Mouse (Mus musculus) small intestine, adult 2 months (tissue): ENCODE data around the gene Fam209.

ENCODE experiments used
- CTCF ChIP-seq: fragments of 200-500 bp; IDR thresholded peaks from 2 replicates; pipeline ENCODE4 v1.5.1; 2012; ENCODE audit warnings: low read depth, mild to moderate bottlenecking, control low read depth, inconsistent platforms, low read length, moderate library complexity, mixed read lengths; ENCODE audit not compliant: insufficient replicate concordance, insufficient read length; ENCODE audit errors: extremely low read depth
- POLR2A ChIP-seq: fragments of 200-500 bp; IDR thresholded peaks from 2 replicates; pipeline ENCODE4 v1.6.1; 2012; ENCODE audit warnings: low read depth, mild to moderate bottlenecking, control low read depth, inconsistent platforms, low read length, moderate library complexity

DNA sequence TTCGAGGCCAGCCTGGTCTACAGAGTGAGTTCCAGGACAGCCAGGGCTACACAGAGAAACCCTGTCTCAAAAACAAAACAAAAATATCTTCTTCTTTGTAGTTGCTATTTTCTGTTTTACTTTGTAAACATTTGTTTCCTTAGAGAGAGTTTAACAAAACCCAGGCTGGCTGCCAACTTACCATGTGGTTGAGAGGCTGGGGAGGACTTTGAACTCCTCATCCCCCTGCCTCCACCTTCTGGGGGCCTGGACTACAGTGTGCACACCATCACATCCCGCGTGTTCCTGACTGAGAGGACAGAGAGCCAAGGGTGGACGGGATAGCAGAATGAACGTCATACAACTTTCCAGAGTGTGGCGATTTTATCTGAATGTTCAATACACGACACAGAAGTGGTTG is 33.8 kb downstream of the Fam209 start:
- no peak for TF ChIP-seq POLR2A
- TF ChIP-seq CTCF: no peak
